Mouse (Mus musculus) MEL (cell line): ENCODE results near the gene Arhgap33. TPM values are rescaled to one million over a fixed set of nuclear protein-coding genes. Genes with fewer than 3 reads are reported as not detected.

Source experiments
- DNase-seq: peaks from one replicate; pipeline ENCODE4 v3.0.0; 2011; ENCODE audit warnings: low read depth, low spot score
- H3K27ac ChIP-seq: 2 replicates; pipeline ENCODE4 v1.5.1; 2012; ENCODE audit warnings: low read depth, mild to moderate bottlenecking, control low read depth, low read length, moderate library complexity; ENCODE audit not compliant: control insufficient read depth
- H3K27me3 ChIP-seq, 2 experiments: fragments of 150-350 bp in 1 of 2; sonication (generic) in 1 of 2; 2 replicates each; pipeline ENCODE4 v1.6.1; 2012; ENCODE audit warnings: low read length in 2 of 2, mild to moderate bottlenecking in 2 of 2, improper control_type of control experiment in 1 of 2, moderate library complexity in 1 of 2; ENCODE audit not compliant: insufficient read depth in 2 of 2, control insufficient read depth in 1 of 2
- H3K36me3 ChIP-seq, 2 experiments: 2 replicates each; pipeline ENCODE4 v1.6.1; 2012 to 2014; ENCODE audit warnings: low read length in 2 of 2, improper control_type of control experiment in 1 of 2, inconsistent platforms in 1 of 2, mild to moderate bottlenecking in 1 of 2; ENCODE audit not compliant: insufficient read depth in 2 of 2, control insufficient read depth in 1 of 2
- H3K4me1 ChIP-seq, 2 experiments: fragments of 150-350 bp in 1 of 2; sonication (generic) in 1 of 2; 2 replicates each; pipeline ENCODE4 v1.6.1; 2012; ENCODE audit warnings: low read length in 2 of 2, improper control_type of control experiment in 1 of 2, mild to moderate bottlenecking in 1 of 2; ENCODE audit not compliant: insufficient read depth in 2 of 2, control insufficient read depth in 1 of 2
- H3K4me3 ChIP-seq, 2 experiments: fragments of 150-350 bp in 1 of 2; sonication (generic) in 1 of 2; 2 replicates each; pipeline ENCODE4 v1.5.1; 2012; ENCODE audit warnings: low read depth in 2 of 2, low read length in 2 of 2, mild to moderate bottlenecking in 2 of 2, moderate library complexity in 2 of 2, control low read depth in 1 of 2, improper control_type of control experiment in 1 of 2; ENCODE audit not compliant: control insufficient read depth in 1 of 2, insufficient read depth in 1 of 2
- H3K79me2 ChIP-seq: 2 replicates; pipeline ENCODE4 v1.6.1; 2012; ENCODE audit warnings: mild to moderate bottlenecking, low read length, moderate library complexity; ENCODE audit not compliant: control insufficient read depth, poor library complexity, insufficient read depth
- H3K9ac ChIP-seq: 2 replicates; pipeline ENCODE4 v1.6.1; 2012; ENCODE audit warnings: low read depth, mild to moderate bottlenecking, control low read depth, low read length, moderate library complexity; ENCODE audit not compliant: control insufficient read depth, poor library complexity, severe bottlenecking
- H3K9me3 ChIP-seq: fragments of 150-350 bp; sonication (generic); replicated peaks from 2 replicates; pipeline ENCODE4 v1.6.1; 2012; ENCODE audit warnings: mild to moderate bottlenecking, low read length, improper control_type of control experiment, moderate library complexity; ENCODE audit not compliant: insufficient read depth
- CHD1 ChIP-seq: IDR thresholded peaks from 2 replicates; pipeline ENCODE4 v1.6.1; 2012; ENCODE audit warnings: low read depth, mild to moderate bottlenecking, inconsistent platforms, low read length, improper control_type of control experiment
- E2F4 ChIP-seq: IDR thresholded peaks from 2 replicates; pipeline ENCODE4 v1.6.1; 2011; ENCODE audit warnings: low read depth, low read length, improper control_type of control experiment, borderline replicate concordance
- EP300 ChIP-seq, 2 experiments: IDR thresholded peaks; 2 replicates each; pipeline ENCODE4 v1.6.1; 2011; ENCODE audit warnings: improper control_type of control experiment in 2 of 2, low read length in 2 of 2, low read depth in 1 of 2, mild to moderate bottlenecking in 1 of 2
- MAFK ChIP-seq: IDR thresholded peaks from 2 replicates; pipeline ENCODE4 v1.6.1; 2011; ENCODE audit warnings: low read depth, mild to moderate bottlenecking, low read length, improper control_type of control experiment, borderline replicate concordance
- MEF2A ChIP-seq: IDR thresholded peaks from 2 replicates; pipeline ENCODE4 v1.6.1; 2014; ENCODE audit warnings: low read depth, mild to moderate bottlenecking, inconsistent platforms, low read length, improper control_type of control experiment; ENCODE audit not compliant: poor library complexity, insufficient replicate concordance, severe bottlenecking; ENCODE audit errors: extremely low read depth
- SIN3A ChIP-seq: IDR thresholded peaks from 2 replicates; pipeline ENCODE4 v1.6.1; 2012; ENCODE audit warnings: low read length, improper control_type of control experiment, inconsistent platforms
- TCF12 ChIP-seq: IDR thresholded peaks from 2 replicates; pipeline ENCODE4 v1.6.1; 2014; ENCODE audit warnings: low read depth, mild to moderate bottlenecking, inconsistent platforms, low read length, improper control_type of control experiment, moderate library complexity
- USF1 ChIP-seq: IDR thresholded peaks from 2 replicates; pipeline ENCODE4 v1.6.1; 2014; ENCODE audit warnings: low read depth, mild to moderate bottlenecking, inconsistent platforms, low read length, improper control_type of control experiment, moderate library complexity
- USF2 ChIP-seq, 2 experiments: IDR thresholded peaks; 2 replicates each; pipeline ENCODE4 v1.6.1; 2011 to 2012; ENCODE audit warnings: improper control_type of control experiment in 2 of 2, low read length in 2 of 2, borderline replicate concordance in 1 of 2, inconsistent platforms in 1 of 2, low read depth in 1 of 2, mild to moderate bottlenecking in 1 of 2; ENCODE audit not compliant: insufficient read depth in 1 of 2
- ZMIZ1 ChIP-seq: IDR thresholded peaks from 2 replicates; pipeline ENCODE4 v1.6.1; 2012; ENCODE audit warnings: low read depth, mild to moderate bottlenecking, inconsistent platforms, low read length, improper control_type of control experiment, moderate library complexity
- polyA plus RNA-seq, 2 experiments: library from polyadenylated mRNA; stranded (reverse) in 1 of 2; unstranded in 1 of 2; fragments of >175 nt in 1 of 2; fragments of >200 nt in 1 of 2; gene quantifications; 2 replicates each; pipeline versions ENCODE4 v1.2.1 to v1.2.4; 2012; ENCODE audit warnings: low replicate concordance in 2 of 2, low read depth in 1 of 2; ENCODE audit not compliant: insufficient read length in 2 of 2, insufficient read depth in 1 of 2, missing spikeins in 1 of 2
- total RNA-seq: library from RNA; depleted of rRNA; stranded (reverse); fragments of 300-350 nt; gene quantifications from 2 replicates; pipeline ENCODE4 v1.2.3, GENCODE M21; 2012

Gene Arhgap33
- total and polyA plus RNA-seq, 3 experiments, result 1.8 to 22.3 TPM; not detected in 1

GRCm38 (mm10) chr7:30566033-30566432 is 31.2 kb upstream of the Arhgap33 start:
- no peak for DNase-seq
- H3K9me3 ChIP-seq, result no peaks in the 10 kb centered on the region
- no peaks in the 10 kb centered on the region for H3K27me3 ChIP-seq
- H3K79me2 ChIP-seq, result peaks cover 6% of the 10 kb centered on the region
- H3K4me1 ChIP-seq, result peaks cover 2 to 8% of the 10 kb centered on the region in 2 experiments; a peak in 1 of 4 replicates
- TF ChIP-seq MAFK, result no peak
- TF ChIP-seq, all 39 proteins: peak for 0
- H3K36me3 ChIP-seq, result peaks cover 0 to 4% of the 10 kb centered on the region in 2 experiments; a peak in 2 of 4 replicates
- H3K9ac ChIP-seq, result no peak overlapping the region
- no peak overlapping the region for H3K27ac ChIP-seq
- H3K4me3 ChIP-seq, result no peak overlapping the region

GRCm38 (mm10) chr7:30564970-30565571 is 30.2 kb upstream of the Arhgap33 start, which contains the start of gene Igflr1:
Gene Igflr1, plus strand, starts transcription at chr7:30565427.
- no peak for TF ChIP-seq E2F4
- no peak for TF ChIP-seq TCF12
- no peak for TF ChIP-seq USF1
- no peak for DNase-seq
- Histone ChIP-seq H3K27ac (no peak within 1 kb of the TSS), H3K27me3 (no peaks in the 10 kb centered on the region), H3K4me3 (no peak within 1 kb of the TSS), H3K36me3 (peaks cover 0 to 4% of the 10 kb centered on the region in 2 experiments; a peak in 1 of 4 replicates), H3K9me3 (no peaks in the 10 kb centered on the region), H3K4me1 (peaks cover 2 to 10% of the 10 kb centered on the region in 2 experiments; a peak in 2 of 4 replicates), H3K9ac (no peak within 1 kb of the TSS), H3K79me2 (peaks cover 6% of the 10 kb centered on the region)

GRCm38 (mm10) chr7:30563906-30564280 is 29.0 kb upstream of the Arhgap33 start:
- peaks cover 2 to 10% of the 10 kb centered on the region in 2 experiments; a peak in 2 of 4 replicates for H3K4me1 ChIP-seq
- peak overlapping the region; percentile 28; the same call in 1 of the 2 replicates for H3K27ac ChIP-seq
- H3K9ac ChIP-seq, result peak overlapping the region; percentile 32
- no peaks in the 10 kb centered on the region for H3K9me3 ChIP-seq
- H3K4me3 ChIP-seq, result peak overlapping the region; percentile 82 to 84
- TF ChIP-seq MEF2A (no peak), CHD1 (no peak), USF2 (IDR thresholded peaks at IDR 0.05; ENCODE audit: borderline replicate concordance in 1 of 2, insufficient read depth in 1 of 2, low read depth in 1 of 2, low read length in 2 of 2) (peak; percentile 20 to 22; a peak in 1 of 4 replicates), USF1 (peak; percentile 80), ZMIZ1 (no peak), SIN3A (no peak), EP300 (IDR thresholded peaks at IDR 0.05; ENCODE audit: low read depth in 1 of 2, low read length in 2 of 2) (no peak)
- no peaks in the 10 kb centered on the region for H3K27me3 ChIP-seq
- H3K36me3 ChIP-seq, result peaks cover 0 to 4% of the 10 kb centered on the region in 2 experiments; a peak in 1 of 4 replicates
- H3K79me2 ChIP-seq, result peaks cover 11% of the 10 kb centered on the region
- no peak for DNase-seq
